Mouse (Mus musculus) adrenal gland, postnatal 36 days (tissue): ENCODE data around the gene Ralgds. TPM values are rescaled to one million over a fixed set of nuclear protein-coding genes. Genes with fewer than 3 reads are reported as not detected.

Source experiments
- total RNA-seq, 2 experiments: library from RNA; stranded (reverse); gene quantifications; 2 replicates each; pipeline ENCODE4 v1.2.3; 2021

Ralgds gene
- total RNA-seq, 2 experiments from 2014 or later, result 23.3 to 27.9 TPM

Other genes starting within 250 kb of the Ralgds start
- 1 to 10 TPM; 5.1 to 5.6 TPM for gene Ppp1r26, start 66.3 kb upstream of the Ralgds start, total RNA-seq
- gene 1700007K13Rik, start 46.8 kb upstream of the Ralgds start, total RNA-seq, result not detected
- 10 to 100 TPM; 51.1 to 56.2 TPM for gene Mrps2, start 45.1 kb upstream of the Ralgds start, total RNA-seq
- gene Gbgt1, start 16.2 kb upstream of the Ralgds start, total RNA-seq, result 1 to 10 TPM; 3.7 to 4.3 TPM
- gene Gm10134, start 7.0 kb upstream of the Ralgds start, total RNA-seq, result 1 to 10 TPM; 2.6 to 3.3 TPM
- gene Cel, start 50.3 kb downstream of the Ralgds start, total RNA-seq, result not detected
- 10 to 100 TPM; 17.5 to 19.5 TPM for gene Gtf3c5, start 70.6 kb downstream of the Ralgds start, total RNA-seq
- gene Gfi1b, start 108.9 kb downstream of the Ralgds start, total RNA-seq, result not detected
- 10 to 100 TPM; 17.6 to 19.6 TPM for gene Tsc1, start 128.1 kb downstream of the Ralgds start, total RNA-seq
- gene Spaca9, start 186.6 kb downstream of the Ralgds start, total RNA-seq, result under 1 TPM; 0.53 to 0.59 TPM
- gene Ak8, start 187.0 kb downstream of the Ralgds start, total RNA-seq, result under 1 TPM; 0.63 to 0.82 TPM